Mouse (Mus musculus) layer of hippocampus, adult 18-20 months (tissue): Measurements from ENCODE around the gene Hoxa10. TPM values are rescaled to one million over a fixed set of nuclear protein-coding genes. Genes with fewer than 3 reads are reported as not detected.

Source experiments
- DNase-seq, 2 experiments: peaks; one replicate each; pipeline ENCODE4 v3.0.0; 2022; ENCODE audit warnings: low spot score in 2 of 2
- total RNA-seq, 2 experiments: library from RNA; stranded (reverse); gene quantifications; 2 replicates each; pipeline ENCODE4 v1.2.3; 2021

Hoxa10 gene
- total RNA-seq, 2 experiments from 2014 or later: not detected

- no peak for DNase-seq
Measured at GRCm38 (mm10) chr6:52246403-52246803, 5.7 kb upstream of the Hoxa10 start.

GRCm38 (mm10) chr6:52245757-52246142 lies 5.1 kb upstream of the Hoxa10 start, which contains the start of gene Hoxa11:
TSS of gene Hoxa11 (minus strand) at chr6:52245810.
- no peak for DNase-seq

- DNase-seq: no peak
Measured at GRCm38 (mm10) chr6:52245040-52245756, 4.5 kb upstream of the Hoxa10 start.

- no peak for DNase-seq
Measured at GRCm38 (mm10) chr6:52244471-52245039, 3.9 kb upstream of the Hoxa10 start.

GRCm38 (mm10) chr6:52243681-52244121 lies 3.0 kb upstream of the Hoxa10 start:
- no peak for DNase-seq

- no peak for DNase-seq
Measured at GRCm38 (mm10) chr6:52242801-52243332, 2.2 kb upstream of the Hoxa10 start.

GRCm38 (mm10) chr6:52241001-52241621 lies 457 bp upstream of the Hoxa10 start:
- DNase-seq: no peak

GRCm38 (mm10) chr6:52239625-52240388 lies 847 bp downstream of the Hoxa10 start:
- no peak for DNase-seq

- no peak for DNase-seq
Measured at GRCm38 (mm10) chr6:52238976-52239375, 1.7 kb downstream of the Hoxa10 start.

GRCm38 (mm10) chr6:52238155-52238545 lies 2.5 kb downstream of the Hoxa10 start:
- no peak for DNase-seq

- no peak for DNase-seq
Measured at GRCm38 (mm10) chr6:52237346-52238154, 3.1 kb downstream of the Hoxa10 start.

- no peak for DNase-seq
Measured at GRCm38 (mm10) chr6:52236806-52237205, 3.8 kb downstream of the Hoxa10 start.

- no peak for DNase-seq
Measured at GRCm38 (mm10) chr6:52235866-52236265, 4.8 kb downstream of the Hoxa10 start.

- DNase-seq: no peak
Measured at GRCm38 (mm10) chr6:52235267-52235666, 5.4 kb downstream of the Hoxa10 start.

- DNase-seq: no peak
Measured at GRCm38 (mm10) chr6:52234428-52235140, 6.1 kb downstream of the Hoxa10 start.

GRCm38 (mm10) chr6:52233546-52234427 lies 6.9 kb downstream of the Hoxa10 start:
- DNase-seq: no peak

- no peak for DNase-seq
Measured at GRCm38 (mm10) chr6:52232984-52233545, 7.6 kb downstream of the Hoxa10 start.

- no peak for DNase-seq
Measured at GRCm38 (mm10) chr6:52232568-52232965, 8.1 kb downstream of the Hoxa10 start.
